Mouse (Mus musculus): ENCODE data around the gene Atp1a4.

The Atp1a4 gene

GRCm38 (mm10) chr1:172192217-172192616 is 66.0 kb downstream of the Atp1a4 start:
- DNase-seq = no peak

- DNase-seq = no peak
Observed at GRCm38 (mm10) chr1:172191578-172191977, 66.6 kb downstream of the Atp1a4 start.

GRCm38 (mm10) chr1:172188891-172189290 is 69.3 kb downstream of the Atp1a4 start:
- DNase-seq = peak; percentile 68

- peak; percentile 47 for DNase-seq
Observed at GRCm38 (mm10) chr1:172186401-172187289, 71.6 kb downstream of the Atp1a4 start.

GRCm38 (mm10) chr1:172183915-172184314 is 74.3 kb downstream of the Atp1a4 start:
- DNase-seq = no peak

GRCm38 (mm10) chr1:172183056-172183455 is 75.2 kb downstream of the Atp1a4 start:
- no peak for DNase-seq

- DNase-seq = no peak
Observed at GRCm38 (mm10) chr1:172181777-172182176, 76.4 kb downstream of the Atp1a4 start.

- DNase-seq = no peak
Observed at GRCm38 (mm10) chr1:172180881-172181280, 77.3 kb downstream of the Atp1a4 start.

- no peak for DNase-seq
Observed at GRCm38 (mm10) chr1:172179102-172179501, 79.1 kb downstream of the Atp1a4 start.

GRCm38 (mm10) chr1:172177791-172178190 is 80.4 kb downstream of the Atp1a4 start:
- no peak for DNase-seq
